ENCODE assay signal across 18 mouse cellular contexts in the genomic region with DNA sequence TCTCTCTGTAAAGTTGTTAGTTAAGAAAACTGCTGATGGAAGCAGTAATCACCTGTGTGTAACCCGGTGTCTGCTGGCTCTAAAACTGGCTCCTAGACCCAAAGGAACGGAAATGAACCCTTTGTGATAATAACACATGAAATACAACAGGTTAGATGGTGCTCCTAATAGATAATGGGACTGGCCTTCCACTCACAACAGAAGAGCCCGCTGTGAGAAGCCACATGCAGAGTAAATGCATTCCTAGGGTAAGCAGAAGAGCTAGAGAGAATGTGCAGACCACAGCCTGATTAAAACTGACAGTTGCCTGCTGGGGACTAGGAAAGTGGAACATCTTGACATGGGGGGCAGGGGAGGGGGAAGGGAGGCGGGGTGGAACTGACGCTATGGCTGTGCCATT. TPM values are rescaled to one million over a fixed set of nuclear protein-coding genes. Genes with fewer than 3 reads are reported as not detected.
A peak's percentile ranks its signal among the peaks of the same experiment; 100 is the strongest.
DNase-seq lines count a peak whose midpoint lies in the region; ATAC-seq and TF ChIP-seq lines count a peak whose summit lies in the region.
"Had no signal": no experiment of that assay in that cellular context is flagged by ENCODE, and none has a peak within 500 bp of the region (broad histone marks: within the 10 kb centered on the region; RNA-seq: fewer than 3 reads in every experiment).

No protein-coding gene starts in this region.

- H3K4me3 ChIP-seq in hindbrain, postnatal 0 days (ENCODE audit: low read length) = no peak overlapping the region
- H3K4me3 ChIP-seq in hindbrain, embryonic 13.5 days = no peak overlapping the region
- H3K4me3 ChIP-seq: heart, adult 2 months; hindbrain, embryonic 15.5 days; left cerebral cortex, adult 2 months; limb, embryonic 12.5 days had no signal

- H3K9me3 ChIP-seq in hindbrain, postnatal 0 days (ENCODE audit: low read length) = no peaks in the 10 kb centered on the region
- H3K9me3 ChIP-seq in hindbrain, embryonic 13.5 days = no peaks in the 10 kb centered on the region
- H3K9me3 ChIP-seq: hindbrain, embryonic 15.5 days; limb, embryonic 12.5 days had no signal

- no peak overlapping the region for H3K4me2 ChIP-seq in hindbrain, postnatal 0 days (ENCODE audit: low read depth, low read length)
- no peak overlapping the region for H3K4me2 ChIP-seq in hindbrain, embryonic 13.5 days
- H3K4me2 ChIP-seq: hindbrain, embryonic 15.5 days; limb, embryonic 12.5 days had no signal

- H3K27ac ChIP-seq in hindbrain, postnatal 0 days = no peak overlapping the region
- no peak overlapping the region for H3K27ac ChIP-seq in hindbrain, embryonic 13.5 days
- H3K27ac ChIP-seq: heart, adult 2 months; hindbrain, embryonic 15.5 days; kidney, postnatal 0 days; left cerebral cortex, adult 2 months; limb, embryonic 12.5 days; liver, embryonic 14.5 days had no signal

- no peak overlapping the region for H3K9ac ChIP-seq in hindbrain, postnatal 0 days (replicated peaks; ENCODE audit: low read length)
- no peak overlapping the region for H3K9ac ChIP-seq in hindbrain, embryonic 13.5 days
- H3K9ac ChIP-seq: hindbrain, embryonic 15.5 days; limb, embryonic 12.5 days; liver, embryonic 14.5 days had no signal

- no peaks in the 10 kb centered on the region; the same call in 1 of the 2 replicates for H3K36me3 ChIP-seq in hindbrain, postnatal 0 days (ENCODE audit: insufficient read depth, low read length)
- H3K36me3 ChIP-seq in hindbrain, embryonic 13.5 days = peaks cover 6% of the 10 kb centered on the region
- H3K36me3 ChIP-seq: limb, embryonic 12.5 days had no signal

- ATAC-seq in hindbrain, postnatal 0 days = 0 out of 2 replicates have a peak, but pooled peaks have one; percentile 74
- no peak for ATAC-seq in hindbrain, embryonic 13.5 days (ENCODE audit: low FRiP score)
- peak; percentile 89 for ATAC-seq in cerebellum, adult (ENCODE audit: insufficient number of reproducible peaks, low FRiP score, low TSS enrichment)
- no peak for ATAC-seq in monocyte, adult 5-6 weeks (replicated peaks; ENCODE audit: insufficient number of reproducible peaks, low FRiP score, low TSS enrichment, poor library complexity, severe bottlenecking)
- ATAC-seq in erythroblast, adult 5-6 weeks (replicated peaks; ENCODE audit: low FRiP score, poor library complexity, severe bottlenecking) = no peak
- ATAC-seq: forebrain, embryonic 16.5 days; lung, postnatal 0 days; midbrain, embryonic 16.5 days had no signal

- peak; percentile 76 for DNase-seq in hindbrain, postnatal 0 days (ENCODE audit: low spot score)
- peak; percentile 91 to 94 for DNase-seq in cerebellum, postnatal 10 days
- DNase-seq in retina, postnatal 1 day = peak; percentile 94
- DNase-seq in adipocyte (ENCODE audit: low spot score) = no peak
- DNase-seq: heart, adult 2 months; kidney, adult 11 months had no signal

- TF ChIP-seq CTCF in hindbrain, postnatal 0 days (IDR thresholded peaks at IDR 0.05; ENCODE audit: low read depth) = no peak

- WGBS in hindbrain, postnatal 0 days = 31% methylated on average over 5 of the region's 5 CpGs
- 53% methylated on average over 5 of the region's 5 CpGs for WGBS in hindbrain, embryonic 13.5 days

- H3K4me1 ChIP-seq in hindbrain, postnatal 0 days (ENCODE audit: insufficient read depth, low read length) = no peaks in the 10 kb centered on the region
- 0 out of 2 replicates have a peak, but pooled peaks cover 3% of the 10 kb centered on the region for H3K4me1 ChIP-seq in hindbrain, embryonic 13.5 days (replicated peaks)
- H3K4me1 ChIP-seq: hindbrain, embryonic 15.5 days; limb, embryonic 12.5 days had no signal

- H3K27me3 ChIP-seq in hindbrain, postnatal 0 days (ENCODE audit: insufficient read depth, low read length) = no peaks in the 10 kb centered on the region
- H3K27me3 ChIP-seq in hindbrain, embryonic 13.5 days = no peaks in the 10 kb centered on the region
- H3K27me3 ChIP-seq: hindbrain, embryonic 15.5 days; limb, embryonic 12.5 days had no signal

RNA-seq across cellular contexts. Expression of a gene that starts 18.7 kb away (rescaled TPM):
- total RNA-seq in hindbrain, postnatal 0 days (2014; rRNA removed) = 64.4 and 64.5 TPM in 2 replicates
- polyA plus RNA-seq in hindbrain, postnatal 0 days (2015; fragmentation: Nextera tagmentation; extraction: Ambion mirVana) = 7.3 and 7.9 TPM in 2 replicates
- polyA plus RNA-seq in hindbrain, embryonic 13.5 days (2015; fragmentation: Nextera tagmentation; extraction: Ambion mirVana) = 2.5 and 2.9 TPM in 2 replicates
- 0.19 to 1.4 TPM (median 1.4 TPM) in 3 replicates for total RNA-seq in monocyte, adult 5-6 weeks (2017)
- not detected in 2 replicates for total RNA-seq in erythroblast, adult 5-6 weeks (2015; ENCODE audit: low replicate concordance)
- 0.17 and 0.28 TPM in 2 replicates for total RNA-seq in erythroblast, adult 5-6 weeks (2017; ENCODE audit: low replicate concordance)

Comparison
In these comparisons a context has a peak if more than half of its experiments do, and no peak if none do; other contexts are left out.
1. ATAC-seq: peak in hindbrain, postnatal 0 days (single experiment) and cerebellum, adult (single experiment); none in hindbrain, embryonic 13.5 days (single experiment), monocyte, adult 5-6 weeks (single experiment) and erythroblast, adult 5-6 weeks (single experiment).
2. RNA of a gene that starts 18.7 kb away (total RNA-seq): 64.4 to 64.5 TPM in hindbrain, postnatal 0 days; 0.19 to 1.4 TPM in monocyte, adult 5-6 weeks and 0.17 to 0.28 TPM in erythroblast, adult 5-6 weeks; every median in the first group is over 10 times any median in the second.